Mouse (Mus musculus) cortical plate, adult 2 months (tissue): ENCODE measurements around the gene Rhoa. TPM values are rescaled to one million over a fixed set of nuclear protein-coding genes. Genes with fewer than 3 reads are reported as not detected.
"Not testable (repeated sequence)": the region's sequence is repeated elsewhere in the genome, so short reads cannot be mapped to it uniquely, and the experiment has no call there.

Source experiments
- H3K27ac ChIP-seq: fragments of 200-500 bp; 2 replicates; pipeline ENCODE4 v1.5.1; 2012; ENCODE audit warnings: low read length, control low read depth, inconsistent platforms; ENCODE audit not compliant: insufficient read depth
- H3K4me1 ChIP-seq: fragments of 200-500 bp; 2 replicates; pipeline ENCODE4 v1.6.1; 2011; ENCODE audit warnings: low read length; ENCODE audit not compliant: control insufficient read depth, insufficient read depth
- H3K4me3 ChIP-seq: fragments of 200-500 bp; 2 replicates; pipeline ENCODE4 v1.5.1; 2011; ENCODE audit warnings: mild to moderate bottlenecking, low read length, control low read depth; ENCODE audit not compliant: insufficient read depth
- CTCF ChIP-seq: fragments of 200-500 bp; IDR thresholded peaks from 2 replicates; pipeline ENCODE4 v1.5.1; 2011; ENCODE audit warnings: mild to moderate bottlenecking, control low read depth, low read length; ENCODE audit not compliant: insufficient read depth; ENCODE audit errors: extremely low read depth
- POLR2A ChIP-seq: fragments of 200-500 bp; IDR thresholded peaks from 2 replicates; pipeline ENCODE4 v1.6.1; 2011; ENCODE audit warnings: mild to moderate bottlenecking, low read length, control low read depth; ENCODE audit not compliant: insufficient read depth; ENCODE audit errors: extremely low read depth
- polyA plus RNA-seq: library from polyadenylated mRNA; depleted of rRNA; stranded (reverse); fragments of >200 nt; gene quantifications from 2 replicates; pipeline ENCODE4 v1.2.3, GENCODE M21; 2012

Gene Rhoa
- polyA plus RNA-seq, 1 experiment = 176 TPM

DNA sequence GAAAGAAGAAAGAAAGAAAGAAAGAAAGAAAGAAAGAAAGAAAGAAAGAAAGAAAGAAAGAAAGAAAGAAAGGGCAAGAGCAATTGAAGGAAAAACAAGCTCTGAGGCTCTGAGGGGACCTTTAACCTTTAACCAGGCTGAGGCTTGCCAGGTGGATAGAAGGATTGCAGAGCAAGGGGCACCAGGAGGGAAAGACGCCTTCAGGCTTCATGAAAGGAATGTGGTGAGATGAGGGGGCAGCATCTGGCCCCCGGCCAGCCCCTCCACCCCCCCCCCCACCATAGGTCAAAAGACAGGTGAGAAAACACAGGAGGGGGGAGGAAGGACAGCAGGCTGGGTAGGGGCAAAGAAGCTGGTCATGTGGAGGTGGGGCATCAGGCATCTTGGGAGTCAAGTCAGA, 34.0 kb upstream of the Rhoa start:
- TF ChIP-seq CTCF = no peak
- no peak for TF ChIP-seq POLR2A

DNA sequence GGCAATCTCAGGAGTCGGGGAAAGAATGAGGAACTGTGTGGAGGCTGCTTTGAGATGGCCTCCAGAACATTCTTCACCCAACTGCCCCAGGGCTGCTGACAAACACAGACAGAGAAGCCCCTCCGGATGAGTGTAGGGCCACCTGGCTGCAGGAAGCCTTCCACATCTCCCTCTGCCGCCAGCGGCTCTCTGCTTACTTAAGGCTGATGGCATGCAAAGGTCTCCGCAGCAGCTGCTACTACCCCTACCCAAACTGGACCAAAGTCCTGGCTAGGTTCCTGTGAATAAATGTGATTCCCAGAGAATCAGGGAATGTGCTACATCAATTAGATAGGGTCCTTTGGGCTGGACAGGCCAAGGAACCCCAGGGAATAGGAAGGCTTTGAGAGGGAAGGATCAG, 33.2 kb upstream of the Rhoa start:
- Histone ChIP-seq H3K27ac (no peak overlapping the region), H3K4me1 (no peaks in the 10 kb centered on the region), H3K4me3 (no peak overlapping the region)
- no peak for TF ChIP-seq CTCF

More for the DNA sequence above, 34.0 kb upstream of the Rhoa start:
- Histone ChIP-seq H3K4me1 (no peaks in the 10 kb centered on the region), H3K27ac (no peak overlapping the region), H3K4me3 (no peak overlapping the region)

DNA sequence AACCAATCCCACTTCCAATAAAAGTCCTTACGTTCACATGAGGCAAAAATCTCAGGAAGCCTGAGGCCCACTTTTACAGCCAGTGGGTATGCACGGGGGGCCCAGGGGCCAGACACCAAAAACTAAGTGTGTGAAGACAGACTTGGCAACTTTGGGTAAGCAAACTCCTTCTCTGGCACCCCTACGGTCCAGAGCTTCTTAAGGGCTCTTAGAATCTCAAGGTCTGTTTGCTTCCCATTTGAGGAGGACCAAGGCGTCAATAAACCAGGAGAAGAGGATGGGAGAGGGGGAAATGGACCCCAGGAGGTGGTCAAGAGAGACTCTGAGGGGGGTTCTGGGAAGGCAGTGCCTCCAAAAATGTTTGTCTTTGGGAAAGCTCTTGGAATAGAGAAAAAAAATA, 32.4 kb upstream of the Rhoa start:
- Histone ChIP-seq H3K4me3 (no peak overlapping the region), H3K4me1 (no peaks in the 10 kb centered on the region), H3K27ac (no peak overlapping the region)
- TF ChIP-seq CTCF = no peak
- TF ChIP-seq POLR2A = no peak

DNA sequence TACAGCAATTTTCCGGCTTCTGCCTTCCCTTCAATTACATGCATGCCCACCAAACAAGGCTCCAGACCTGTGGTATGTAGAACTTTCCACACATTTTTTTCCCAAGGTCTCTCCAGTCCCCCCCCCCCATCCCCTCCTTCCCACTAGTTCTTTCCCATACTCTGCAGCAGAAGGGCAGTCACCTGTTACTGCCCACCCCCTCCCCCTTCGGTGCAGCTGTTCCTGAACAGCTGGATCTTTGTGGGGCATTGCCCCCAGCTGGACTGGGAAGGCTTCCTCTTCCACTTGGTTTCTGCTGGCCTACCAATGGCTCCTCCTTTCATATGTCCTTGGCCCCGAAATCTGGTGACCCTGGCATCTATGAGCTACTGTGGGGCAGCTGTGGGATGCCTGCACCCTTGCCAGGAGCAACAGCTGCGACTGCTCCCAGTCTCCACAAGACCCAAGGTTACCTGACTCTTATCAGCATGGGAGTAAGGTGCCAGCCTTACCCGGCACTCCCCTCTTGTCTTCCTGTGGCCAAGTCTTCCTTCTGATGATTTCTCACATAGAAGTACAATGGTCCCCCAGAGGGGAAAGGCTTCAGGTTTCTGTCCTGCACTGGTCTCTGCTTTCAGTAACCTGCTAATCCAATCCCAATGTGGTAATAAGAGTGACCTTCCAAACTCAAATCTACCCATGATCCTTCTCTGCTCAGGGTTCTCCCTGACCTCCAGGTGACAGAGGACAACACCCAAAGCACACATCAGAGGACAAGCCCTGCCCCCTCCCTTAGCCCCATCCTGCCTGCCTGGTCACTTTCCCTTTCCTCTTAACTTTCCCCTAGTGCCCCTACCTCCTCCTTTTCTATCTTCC, 31.2 kb upstream of the Rhoa start:
- Histone ChIP-seq H3K4me3 (no peak overlapping the region), H3K4me1 (no peaks in the 10 kb centered on the region), H3K27ac (no peak overlapping the region)
- TF ChIP-seq POLR2A = no peak
- TF ChIP-seq CTCF = no peak

DNA sequence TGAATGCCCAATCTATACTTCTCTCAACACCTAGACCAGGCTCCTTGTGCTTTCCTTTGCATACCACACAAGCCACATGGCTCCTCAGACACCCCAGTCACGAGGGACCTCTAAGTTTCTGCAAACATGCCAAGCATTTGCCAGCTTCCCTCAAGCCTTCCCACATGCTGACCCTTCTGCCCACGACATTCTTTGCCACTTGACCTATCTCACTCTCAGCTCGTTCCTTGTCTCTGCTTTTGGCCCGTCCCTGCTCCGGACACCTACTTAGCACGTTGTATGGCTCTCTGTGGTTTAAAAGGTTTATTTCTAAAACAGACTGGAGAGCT, 30.6 kb upstream of the Rhoa start:
- Histone ChIP-seq H3K27ac (no peak overlapping the region), H3K4me3 (no peak overlapping the region), H3K4me1 (no peaks in the 10 kb centered on the region)
- no peak for TF ChIP-seq POLR2A
- TF ChIP-seq CTCF = no peak

DNA sequence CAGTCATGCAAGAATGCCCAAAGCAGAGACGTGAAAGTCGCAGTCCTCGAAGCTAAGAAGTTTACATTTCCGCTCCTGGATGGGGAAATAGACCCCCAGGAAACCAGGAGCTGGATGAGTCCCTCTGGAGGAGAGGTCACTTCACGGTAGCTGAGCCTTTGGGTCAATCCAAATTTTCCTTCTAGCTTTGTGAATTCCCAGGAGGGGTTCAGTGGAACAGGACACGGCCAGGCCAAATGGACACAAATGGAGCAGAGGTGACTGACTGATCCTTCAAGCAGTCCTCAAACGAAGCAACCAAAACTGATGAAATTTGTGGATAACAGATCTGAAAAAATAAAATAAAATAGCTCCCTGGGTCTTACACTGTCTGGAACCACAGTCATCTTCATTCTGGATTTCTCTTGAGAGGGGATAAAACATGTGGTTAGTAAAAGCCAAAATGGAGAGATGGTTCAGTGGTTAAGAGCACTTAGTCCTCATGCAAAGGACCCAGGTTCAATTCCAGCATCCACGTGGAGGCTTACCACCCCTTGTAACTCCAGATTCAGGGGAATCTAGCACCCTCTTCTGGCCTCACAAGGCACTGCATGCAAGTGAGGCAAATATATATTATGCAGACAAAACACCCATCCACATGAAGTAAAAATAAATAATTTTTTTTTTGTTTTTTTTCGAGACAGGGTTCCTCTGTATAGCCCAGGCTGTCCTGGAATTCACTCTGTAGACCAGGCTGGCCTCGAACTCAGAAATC, 27.1 kb upstream of the Rhoa start:
- TF ChIP-seq POLR2A (no peak), CTCF (peak; percentile 37; the same call in 1 of the 2 replicates)
- Histone ChIP-seq H3K4me1 (no peaks in the 10 kb centered on the region), H3K4me3 (no peak overlapping the region), H3K27ac (no peak overlapping the region)

DNA sequence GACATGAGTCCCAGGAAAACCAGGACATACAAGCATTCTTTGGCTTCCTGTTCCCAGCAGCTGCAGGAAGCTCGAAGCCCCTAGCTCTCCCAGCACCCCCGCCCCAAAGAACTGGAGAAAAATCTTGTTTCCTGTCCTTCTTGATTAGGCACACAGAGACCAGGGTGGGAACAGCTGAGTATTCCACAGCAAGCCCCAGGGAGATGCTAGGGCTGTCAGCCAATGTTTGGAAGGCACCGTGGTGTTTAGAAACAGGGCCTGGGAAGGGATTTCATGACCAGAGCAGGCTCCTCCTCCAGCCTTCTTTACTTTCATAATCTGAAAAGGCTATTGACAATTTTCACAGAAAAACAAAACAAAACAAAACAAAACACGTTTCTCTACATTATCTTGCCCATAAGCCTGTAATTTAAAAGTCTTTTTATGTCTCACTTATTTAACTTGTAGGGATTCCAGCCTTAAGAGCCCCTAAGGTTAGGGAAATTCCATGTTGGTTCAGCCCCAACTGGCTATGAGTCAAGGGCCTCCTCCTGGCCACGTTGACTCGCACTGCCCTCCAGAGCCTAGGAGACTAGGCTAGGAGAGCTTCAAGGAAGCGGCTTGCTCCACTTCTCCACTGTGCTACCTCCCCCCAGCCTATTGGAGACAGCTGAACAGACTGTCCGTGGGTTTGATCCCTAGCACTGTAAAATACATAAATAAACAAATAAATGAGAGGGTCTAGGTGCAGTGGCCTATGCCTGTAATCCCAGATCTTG, 25.7 kb upstream of the Rhoa start:
- Histone ChIP-seq H3K4me3 (no peak overlapping the region), H3K27ac (no peak overlapping the region), H3K4me1 (no peaks in the 10 kb centered on the region)
- TF ChIP-seq POLR2A (no peak), CTCF (no peak)

DNA sequence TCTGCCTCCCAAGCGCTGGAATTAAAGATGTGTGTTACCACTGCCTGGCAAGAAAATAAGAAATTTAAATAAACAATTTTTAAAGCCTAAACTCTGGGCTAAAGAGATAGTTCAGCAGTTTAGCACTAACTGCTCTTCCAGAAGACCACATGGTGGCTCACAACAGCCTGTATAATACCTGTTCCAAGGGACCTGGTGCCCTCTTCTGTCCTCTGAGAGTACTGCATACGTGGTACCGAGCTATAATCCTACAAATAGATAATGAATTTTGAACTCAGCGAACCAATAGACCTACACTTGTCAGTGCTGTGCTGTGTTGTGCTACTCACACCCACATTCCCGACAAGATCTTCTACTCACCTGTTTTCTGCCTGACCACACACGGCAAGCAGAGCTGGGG, 21.5 kb upstream of the Rhoa start:
- Histone ChIP-seq H3K4me1 (no peaks in the 10 kb centered on the region), H3K27ac (no peak overlapping the region), H3K4me3 (no peak overlapping the region)
- TF ChIP-seq CTCF (peak; percentile 94), POLR2A (no peak)

DNA sequence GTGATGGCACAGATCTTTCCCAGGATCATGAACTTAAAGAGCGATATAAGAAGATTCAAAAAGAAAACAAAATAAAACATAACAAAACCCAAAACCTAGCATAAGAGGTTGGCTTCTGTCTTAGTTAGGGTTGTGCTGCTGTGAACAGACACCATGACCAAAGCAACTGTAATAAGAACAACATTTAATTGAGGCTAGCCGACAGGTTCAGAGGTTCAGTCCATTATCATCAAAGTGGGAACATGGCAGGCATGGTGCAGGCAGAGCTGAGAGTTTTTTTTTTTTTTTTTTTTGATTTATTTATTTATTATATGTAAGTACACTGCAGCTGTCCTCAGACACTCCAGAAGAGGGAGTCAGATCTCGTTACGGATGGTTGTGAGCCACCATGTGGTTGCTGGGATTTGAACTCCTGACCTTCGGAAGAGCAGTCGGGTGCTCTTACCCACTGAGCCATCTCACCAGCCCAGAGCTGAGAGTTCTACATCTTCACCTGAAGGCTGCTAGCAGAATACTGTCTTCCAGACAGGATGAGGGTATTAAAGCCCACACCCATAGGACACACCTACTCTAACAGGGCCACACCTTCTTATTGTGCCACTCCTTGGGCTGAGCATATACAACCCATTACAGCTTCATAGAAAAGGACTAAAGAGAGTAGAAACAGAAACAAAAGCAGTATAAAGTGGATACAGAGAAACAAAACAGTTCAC, 18.2 kb upstream of the Rhoa start:
- not testable (repeated sequence) for H3K4me3 ChIP-seq, H3K27ac ChIP-seq, H3K4me1 ChIP-seq

DNA sequence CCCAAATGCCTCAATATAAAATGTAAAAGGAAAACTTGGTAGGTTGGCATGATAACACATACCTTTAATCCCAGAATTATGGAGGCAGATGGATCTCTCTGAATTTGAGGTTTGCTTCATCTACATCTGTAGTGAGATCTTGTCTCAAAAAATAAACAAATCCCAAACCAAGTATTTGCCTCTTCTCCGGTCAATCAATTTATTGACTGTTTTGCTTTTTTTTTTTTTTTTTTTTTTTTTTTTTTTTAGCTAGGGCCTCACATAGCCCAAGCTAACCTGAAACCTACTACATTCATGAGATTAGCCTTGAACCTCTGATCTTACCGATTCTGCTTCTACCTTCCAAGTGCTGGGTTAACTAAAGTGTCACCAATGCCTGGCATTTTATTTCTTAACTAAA, 16.6 kb upstream of the Rhoa start:
- peak overlapping the region; percentile 61; the same call in 1 of the 2 replicates for H3K4me3 ChIP-seq
- peaks cover 2% of the 10 kb centered on the region for H3K4me1 ChIP-seq
- TF ChIP-seq POLR2A = no peak
- no peak for TF ChIP-seq CTCF
- no peak overlapping the region for H3K27ac ChIP-seq
